Mouse (Mus musculus): ENCODE measurements around the gene Gapvd1.

GRCm38 (mm10) chr2:34804172-34804571, 49.1 kb upstream of the Gapvd1 start:
- no peak for TF ChIP-seq CTCF (IDR thresholded peaks at IDR 0.05; ENCODE audit: control insufficient read depth, insufficient read depth, insufficient replicate concordance, low read depth, low read length)
- no peak for TF ChIP-seq POLR2A (IDR thresholded peaks at IDR 0.05; ENCODE audit: control insufficient read depth, low read depth, low read length)
